Comparison of ENCODE assay signal across 10 mouse cellular contexts in the genomic region with DNA sequence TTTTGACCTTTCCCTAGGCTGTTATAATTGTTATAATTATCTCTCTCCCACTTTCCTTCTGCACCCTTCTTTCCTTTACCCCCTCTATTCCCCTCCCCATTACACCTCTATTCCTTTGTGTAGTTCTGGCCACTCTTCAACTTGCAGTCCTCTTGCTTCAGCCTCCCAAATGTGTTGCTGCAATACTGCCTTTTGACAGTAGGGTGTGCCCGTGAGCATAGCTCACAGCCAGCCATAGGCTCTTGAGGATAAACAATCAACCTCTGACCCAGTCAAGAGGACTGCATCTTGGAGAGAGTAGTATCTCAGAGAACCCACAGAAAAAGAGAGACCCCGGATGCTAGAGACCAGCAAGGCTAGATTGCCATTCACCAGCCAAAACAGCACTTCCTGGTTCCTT.
A peak's percentile ranks its signal among the peaks of the same experiment; 100 is the strongest.
DNase-seq lines count a peak whose midpoint lies in the region; ATAC-seq and TF ChIP-seq lines count a peak whose summit lies in the region.
"Had no signal": no experiment of that assay in that cellular context is flagged by ENCODE, and none has a peak within 500 bp of the region (broad histone marks: within the 10 kb centered on the region; RNA-seq: fewer than 3 reads in every experiment).

No protein-coding gene starts in this region.

- H3K36me3 ChIP-seq in midbrain, embryonic 14.5 days (ENCODE audit: control insufficient read depth, insufficient read depth, low read length): no peaks in the 10 kb centered on the region
- H3K36me3 ChIP-seq in midbrain, embryonic 16.5 days (ENCODE audit: control insufficient read depth, insufficient read depth, low read length): no peaks in the 10 kb centered on the region
- H3K36me3 ChIP-seq in midbrain, postnatal 0 days (ENCODE audit: insufficient read depth, low read length): no peaks in the 10 kb centered on the region
- H3K36me3 ChIP-seq: lung, embryonic 15.5 days; stomach, embryonic 15.5 days had no signal

- H3K4me1 ChIP-seq in midbrain, embryonic 14.5 days (ENCODE audit: control insufficient read depth, insufficient read depth, low read length): 0 out of 2 replicates have a peak, but pooled peaks cover 13% of the 10 kb centered on the region
- H3K4me1 ChIP-seq in midbrain, embryonic 16.5 days (ENCODE audit: control insufficient read depth, insufficient read depth, low read length): no peaks in the 10 kb centered on the region
- H3K4me1 ChIP-seq in midbrain, postnatal 0 days (ENCODE audit: insufficient read depth, low read length): no peaks in the 10 kb centered on the region; the same call in 1 of the 2 replicates
- H3K4me1 ChIP-seq: lung, embryonic 15.5 days; stomach, embryonic 15.5 days had no signal

- no peak overlapping the region for H3K4me3 ChIP-seq in midbrain, embryonic 14.5 days (replicated peaks; ENCODE audit: low read depth, low read length)
- no peak overlapping the region for H3K4me3 ChIP-seq in midbrain, embryonic 16.5 days (ENCODE audit: low read depth, low read length)
- H3K4me3 ChIP-seq in midbrain, postnatal 0 days (ENCODE audit: low read depth, low read length): no peak overlapping the region
- H3K4me3 ChIP-seq: lung, embryonic 15.5 days; stomach, embryonic 15.5 days had no signal

- peak; percentile 7 to 25 for DNase-seq in cerebellum, postnatal 25 days
- DNase-seq in cerebellum, postnatal 4 days (ENCODE audit: low spot score in 2 of 2): no peak
- peak; percentile 21 for DNase-seq in midbrain, embryonic 14.5 days
- peak; percentile 66 for DNase-seq in embryo, embryonic 10 days (ENCODE audit: low spot score)
- no peak for DNase-seq in midbrain, postnatal 0 days (ENCODE audit: low spot score)
- DNase-seq in layer of hippocampus, adult 9-11 months: no peak
- DNase-seq in spleen, postnatal 36 days (ENCODE audit: low spot score in 2 of 2): no peak

- H3K9ac ChIP-seq in midbrain, embryonic 14.5 days (replicated peaks; ENCODE audit: low read length): no peak overlapping the region
- no peak overlapping the region for H3K9ac ChIP-seq in midbrain, embryonic 16.5 days (ENCODE audit: low read depth, low read length)
- H3K9ac ChIP-seq in midbrain, postnatal 0 days (replicated peaks; ENCODE audit: low read length, poor library complexity, severe bottlenecking): no peak overlapping the region
- H3K9ac ChIP-seq: lung, embryonic 15.5 days; stomach, embryonic 15.5 days had no signal

- H3K27ac ChIP-seq in midbrain, embryonic 14.5 days (replicated peaks; ENCODE audit: low read depth, low read length): no peak overlapping the region
- no peak overlapping the region for H3K27ac ChIP-seq in midbrain, embryonic 16.5 days (ENCODE audit: low read length)
- H3K27ac ChIP-seq in midbrain, postnatal 0 days (ENCODE audit: low read depth, low read length): no peak overlapping the region
- H3K27ac ChIP-seq: lung, embryonic 15.5 days; stomach, embryonic 15.5 days had no signal

- H3K9me3 ChIP-seq in midbrain, embryonic 14.5 days (ENCODE audit: control insufficient read depth, low read length): no peaks in the 10 kb centered on the region; the same call in 1 of the 2 replicates
- H3K9me3 ChIP-seq in midbrain, embryonic 16.5 days (replicated peaks; ENCODE audit: control insufficient read depth, low read length, poor library complexity, severe bottlenecking): no peaks in the 10 kb centered on the region
- H3K9me3 ChIP-seq in midbrain, postnatal 0 days (ENCODE audit: low read length): no peaks in the 10 kb centered on the region
- H3K9me3 ChIP-seq: lung, embryonic 15.5 days; stomach, embryonic 15.5 days had no signal

- WGBS in midbrain, embryonic 14.5 days: 31% methylated on average over 2 of the region's 2 CpGs
- WGBS in midbrain, embryonic 16.5 days: 31% methylated on average over 2 of the region's 2 CpGs
- 35% methylated on average over 2 of the region's 2 CpGs for WGBS in midbrain, postnatal 0 days

- peak; percentile 57 for TF ChIP-seq CTCF in midbrain, postnatal 0 days (IDR thresholded peaks at IDR 0.05)

- H3K4me2 ChIP-seq in midbrain, embryonic 14.5 days (ENCODE audit: low read length): no peak overlapping the region
- no peak overlapping the region for H3K4me2 ChIP-seq in midbrain, embryonic 16.5 days (ENCODE audit: low read length)
- no peak overlapping the region for H3K4me2 ChIP-seq in midbrain, postnatal 0 days (ENCODE audit: low read depth, low read length, poor library complexity, severe bottlenecking)
- H3K4me2 ChIP-seq: lung, embryonic 15.5 days; stomach, embryonic 15.5 days had no signal

- H3K27me3 ChIP-seq in midbrain, embryonic 14.5 days (ENCODE audit: control insufficient read depth, insufficient read depth, low read length): no peaks in the 10 kb centered on the region
- no peaks in the 10 kb centered on the region for H3K27me3 ChIP-seq in midbrain, embryonic 16.5 days (ENCODE audit: control insufficient read depth, insufficient read depth, low read depth, low read length)
- H3K27me3 ChIP-seq in midbrain, postnatal 0 days (ENCODE audit: insufficient read depth, low read length): no peaks in the 10 kb centered on the region
- H3K27me3 ChIP-seq: lung, embryonic 15.5 days; stomach, embryonic 15.5 days had no signal

- no peak for ATAC-seq in midbrain, embryonic 14.5 days (ENCODE audit: low FRiP score, low TSS enrichment)
- ATAC-seq in midbrain, embryonic 16.5 days: no peak
- ATAC-seq in midbrain, postnatal 0 days (ENCODE audit: low FRiP score): no peak

Comparison
In these comparisons a context has a peak if more than half of its experiments do, and no peak if none do; other contexts are left out.
1. DNase-seq: peak in cerebellum, postnatal 25 days (2 of 2), midbrain, embryonic 14.5 days (single experiment) and embryo, embryonic 10 days (single experiment); none in cerebellum, postnatal 4 days (0 of 2), midbrain, postnatal 0 days (single experiment), layer of hippocampus, adult 9-11 months (single experiment) and spleen, postnatal 36 days (0 of 2).